Mouse (Mus musculus) thymus, postnatal 4 days (tissue): ENCODE data around the gene Tbc1d13.

Source experiments
- DNase-seq: peaks from one replicate; pipeline ENCODE4 v3.0.0; 2021

Tbc1d13 gene

GRCm38 (mm10) chr2:30133613-30134377, at the start of gene Tbc1d13:
Tbc1d13 (plus strand) TSS chr2:30133746.
- DNase-seq: peak; percentile 99

- DNase-seq: no peak
Measured at GRCm38 (mm10) chr2:30084113-30084512, 49.4 kb upstream of the Tbc1d13 start.

- DNase-seq: no peak
Measured at GRCm38 (mm10) chr2:30084632-30085031, 48.9 kb upstream of the Tbc1d13 start.

- DNase-seq: no peak
Measured at GRCm38 (mm10) chr2:30087310-30087709, 46.2 kb upstream of the Tbc1d13 start.

- no peak for DNase-seq
Measured at GRCm38 (mm10) chr2:30091521-30091920, 42.0 kb upstream of the Tbc1d13 start.

GRCm38 (mm10) chr2:30092280-30092918, 41.1 kb upstream of the Tbc1d13 start:
- no peak for DNase-seq

- peak; percentile 97 for DNase-seq
Measured at GRCm38 (mm10) chr2:30093471-30094207, 39.9 kb upstream of the Tbc1d13 start, which contains the start of gene Zdhhc12. Zdhhc12 (minus strand) TSS chr2:30093648.

- DNase-seq: peak; percentile 56
Measured at GRCm38 (mm10) chr2:30094208-30094588, 39.3 kb upstream of the Tbc1d13 start.

GRCm38 (mm10) chr2:30095882-30096527, 37.5 kb upstream of the Tbc1d13 start:
- DNase-seq: peak; percentile 82

GRCm38 (mm10) chr2:30100214-30100613, 33.3 kb upstream of the Tbc1d13 start:
- no peak for DNase-seq

GRCm38 (mm10) chr2:30106364-30106763, 27.2 kb upstream of the Tbc1d13 start:
- DNase-seq: peak; percentile 84

- no peak for DNase-seq
Measured at GRCm38 (mm10) chr2:30107646-30108045, 25.9 kb upstream of the Tbc1d13 start.

GRCm38 (mm10) chr2:30108260-30108659, 25.3 kb upstream of the Tbc1d13 start:
- DNase-seq: no peak

GRCm38 (mm10) chr2:30111500-30111899, 22.0 kb upstream of the Tbc1d13 start:
- no peak for DNase-seq

- no peak for DNase-seq
Measured at GRCm38 (mm10) chr2:30112564-30112963, 21.0 kb upstream of the Tbc1d13 start.

GRCm38 (mm10) chr2:30119641-30120051, 13.9 kb upstream of the Tbc1d13 start:
- DNase-seq: peak; percentile 67

- DNase-seq: no peak
Measured at GRCm38 (mm10) chr2:30120269-30120668, 13.3 kb upstream of the Tbc1d13 start.

- no peak for DNase-seq
Measured at GRCm38 (mm10) chr2:30122766-30123165, 10.8 kb upstream of the Tbc1d13 start.

- no peak for DNase-seq
Measured at GRCm38 (mm10) chr2:30123729-30124471, 9.6 kb upstream of the Tbc1d13 start.

- peak; percentile 95 for DNase-seq
Measured at GRCm38 (mm10) chr2:30124472-30125274, 8.9 kb upstream of the Tbc1d13 start, which contains the start of gene Zer1. Zer1 (minus strand) TSS chr2:30124585.

GRCm38 (mm10) chr2:30128789-30129188, 4.8 kb upstream of the Tbc1d13 start:
- peak; percentile 37 for DNase-seq
